Mouse (Mus musculus): ENCODE results near the gene Prss29.

DNA sequence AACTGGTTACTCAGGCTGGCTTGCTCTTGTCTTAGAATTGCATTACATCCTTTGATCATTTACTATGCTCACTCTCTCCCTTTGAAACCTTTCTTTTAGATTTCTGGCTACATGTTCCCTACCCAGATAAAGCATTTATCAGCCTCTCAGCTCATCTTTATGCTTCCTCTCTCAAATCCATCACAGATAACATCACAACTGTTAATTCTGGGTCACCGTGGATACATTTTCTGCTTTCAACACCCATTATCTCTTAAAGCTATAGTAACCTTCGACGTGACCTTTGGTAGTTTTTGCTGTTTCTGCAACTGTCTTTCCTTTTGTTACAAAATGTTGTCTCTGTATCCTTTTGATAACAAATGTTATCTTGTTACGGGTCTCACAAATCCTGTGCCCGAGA lies 25.0 kb upstream of the Prss29 start:
- no peak for TF ChIP-seq CTCF (IDR thresholded peaks at IDR 0.05; ENCODE audit: low read depth)
- TF ChIP-seq EP300 (IDR thresholded peaks at IDR 0.05; ENCODE audit: low read depth) = no peak

All from liver, postnatal 0 days (tissue).